Mouse (Mus musculus) Muller cell, postnatal 12 days (primary cell): Measurements from ENCODE around the gene Efr3b.

Experiments
- DNase-seq: peaks from one replicate; pipeline ENCODE4 v3.0.0-alpha.2; 2015; ENCODE audit errors: inconsistent ontology term

The Efr3b gene

GRCm38 (mm10) chr12:4038061-4039041 lies at the start of gene Efr3b:
Efr3b (minus strand) TSS chr12:4038915.
- peak; percentile 91 for DNase-seq

GRCm38 (mm10) chr12:4083441-4083840 lies 44.7 kb upstream of the Efr3b start:
- no peak for DNase-seq

- DNase-seq: peak; percentile 97
Measured at GRCm38 (mm10) chr12:4082132-4083001, 43.7 kb upstream of the Efr3b start, which contains the start of gene Dnajc27. Dnajc27 (plus strand) TSS chr12:4082583.

- DNase-seq: peak; percentile 55
Measured at GRCm38 (mm10) chr12:4080311-4080710, 41.6 kb upstream of the Efr3b start.

- no peak for DNase-seq
Measured at GRCm38 (mm10) chr12:4078069-4078468, 39.4 kb upstream of the Efr3b start.

GRCm38 (mm10) chr12:4076383-4076782 lies 37.7 kb upstream of the Efr3b start:
- DNase-seq: no peak

GRCm38 (mm10) chr12:4075407-4075806 lies 36.7 kb upstream of the Efr3b start:
- no peak for DNase-seq

- no peak for DNase-seq
Measured at GRCm38 (mm10) chr12:4071671-4072070, 33.0 kb upstream of the Efr3b start.

GRCm38 (mm10) chr12:4068551-4068950 lies 29.8 kb upstream of the Efr3b start:
- no peak for DNase-seq

- no peak for DNase-seq
Measured at GRCm38 (mm10) chr12:4066681-4067459, 28.2 kb upstream of the Efr3b start.

GRCm38 (mm10) chr12:4065944-4066343 lies 27.2 kb upstream of the Efr3b start:
- DNase-seq: no peak

- no peak for DNase-seq
Measured at GRCm38 (mm10) chr12:4065498-4065897, 26.8 kb upstream of the Efr3b start.

- DNase-seq: no peak
Measured at GRCm38 (mm10) chr12:4059683-4060082, 21.0 kb upstream of the Efr3b start.

GRCm38 (mm10) chr12:4058321-4058720 lies 19.6 kb upstream of the Efr3b start:
- DNase-seq: no peak

- DNase-seq: peak; percentile 42
Measured at GRCm38 (mm10) chr12:4054845-4055244, 16.1 kb upstream of the Efr3b start.

GRCm38 (mm10) chr12:4053643-4054042 lies 14.9 kb upstream of the Efr3b start:
- no peak for DNase-seq

GRCm38 (mm10) chr12:4050861-4051425 lies 12.2 kb upstream of the Efr3b start:
- DNase-seq: peak; percentile 72

GRCm38 (mm10) chr12:4048031-4048430 lies 9.3 kb upstream of the Efr3b start:
- DNase-seq: no peak

GRCm38 (mm10) chr12:4045992-4046391 lies 7.3 kb upstream of the Efr3b start:
- no peak for DNase-seq

GRCm38 (mm10) chr12:4042411-4042810 lies 3.7 kb upstream of the Efr3b start:
- no peak for DNase-seq

GRCm38 (mm10) chr12:4039046-4039445 lies 331 bp upstream of the Efr3b start:
- peak; percentile 8 for DNase-seq
